Mouse (Mus musculus): ENCODE measurements at regions not wholly inside any gene's neighbourhood (a gene's known extent, or its start where the extent isn't known, plus 50 kb on each side); places are given as distances from the start of the nearest gene placed in this dataset.

GRCm38 (mm10) chr15:63724543-63725186, 120.3 kb downstream of the Gsdmc2 start:
- in situ Hi-C loops (cut with MboI) = no loop called here

- in situ Hi-C loops (cut with MboI) = no loop called here
Measured at GRCm38 (mm10) chr15:63722991-63723390, 122.0 kb downstream of the Gsdmc2 start.

GRCm38 (mm10) chr15:63721669-63722357, 123.2 kb downstream of the Gsdmc2 start:
- in situ Hi-C loops (cut with MboI) = no loop called here

GRCm38 (mm10) chr15:63717812-63718211, 127.2 kb downstream of the Gsdmc2 start:
- in situ Hi-C loops (cut with MboI) = no loop called here

GRCm38 (mm10) chr15:63713697-63714096, 131.3 kb downstream of the Gsdmc2 start:
- in situ Hi-C loops (cut with MboI) = no loop called here

GRCm38 (mm10) chr15:63710381-63710780, 134.6 kb downstream of the Gsdmc2 start:
- in situ Hi-C loops (cut with MboI) = no loop called here

GRCm38 (mm10) chr15:63709270-63709933, 135.6 kb downstream of the Gsdmc2 start:
- in situ Hi-C loops (cut with MboI) = no loop called here

GRCm38 (mm10) chr15:63704636-63705035, 140.3 kb downstream of the Gsdmc2 start:
- in situ Hi-C loops (cut with MboI) = no loop called here

GRCm38 (mm10) chr15:63697831-63698230, 147.1 kb downstream of the Gsdmc2 start:
- in situ Hi-C loops (cut with MboI) = no loop called here

- in situ Hi-C loops (cut with MboI) = no loop called here
Measured at GRCm38 (mm10) chr15:63694150-63694549, 150.8 kb downstream of the Gsdmc2 start.

- in situ Hi-C loops (cut with MboI) = no loop called here
Measured at GRCm38 (mm10) chr15:63693561-63693960, 151.4 kb downstream of the Gsdmc2 start.

- in situ Hi-C loops (cut with MboI) = no loop called here
Measured at GRCm38 (mm10) chr15:63692491-63693295, 152.3 kb downstream of the Gsdmc2 start.

GRCm38 (mm10) chr15:63689788-63690575, 155.0 kb downstream of the Gsdmc2 start:
- in situ Hi-C loops (cut with MboI) = no loop called here

GRCm38 (mm10) chr15:63687852-63688251, 157.1 kb downstream of the Gsdmc2 start:
- in situ Hi-C loops (cut with MboI) = no loop called here

- in situ Hi-C loops (cut with MboI) = no loop called here
Measured at GRCm38 (mm10) chr15:63686954-63687562, 157.9 kb downstream of the Gsdmc2 start.

- in situ Hi-C loops (cut with MboI) = no loop called here
Measured at GRCm38 (mm10) chr15:63679984-63680925, 164.7 kb downstream of the Gsdmc2 start.

- in situ Hi-C loops (cut with MboI) = no loop called here
Measured at GRCm38 (mm10) chr15:63678921-63679320, 166.1 kb downstream of the Gsdmc2 start.

- in situ Hi-C loops (cut with MboI) = no loop called here
Measured at GRCm38 (mm10) chr15:63675491-63676036, 169.4 kb downstream of the Gsdmc2 start.

- in situ Hi-C loops (cut with MboI) = no loop called here
Measured at GRCm38 (mm10) chr15:63674404-63674803, 170.6 kb downstream of the Gsdmc2 start.

All from mature B cell (primary cell).